Mouse (Mus musculus) kidney, adult 2 months (tissue): ENCODE data around the gene Mark2. TPM values are rescaled to one million over a fixed set of nuclear protein-coding genes. Genes with fewer than 3 reads are reported as not detected.
A peak's percentile ranks its signal among the peaks of the same experiment; 100 is the strongest.
"Not testable (repeated sequence)": the region's sequence is repeated elsewhere in the genome, so short reads cannot be mapped to it uniquely, and the experiment has no call there.

Source experiments
- DNase-seq: peaks from one replicate; pipeline ENCODE4 v3.0.0; 2021
- H3K27ac ChIP-seq: fragments of 200-500 bp; 2 replicates; pipeline ENCODE4 v1.5.1; 2012; ENCODE audit warnings: low read depth, low read length, control low read depth, inconsistent platforms; ENCODE audit not compliant: insufficient read depth
- H3K27me3 ChIP-seq: fragments of 200-500 bp; replicated peaks from 2 replicates; pipeline ENCODE4 v1.6.1; 2012; ENCODE audit warnings: mild to moderate bottlenecking, moderate library complexity, low read length, inconsistent platforms; ENCODE audit not compliant: control insufficient read depth, insufficient read depth
- H3K36me3 ChIP-seq: fragments of 200-500 bp; 2 replicates; pipeline ENCODE4 v1.6.1; 2012; ENCODE audit warnings: mild to moderate bottlenecking, moderate library complexity, low read length, inconsistent platforms; ENCODE audit not compliant: control insufficient read depth, insufficient read depth
- H3K4me1 ChIP-seq: fragments of 200-500 bp; 2 replicates; pipeline ENCODE4 v1.6.1; 2011; ENCODE audit warnings: low read length; ENCODE audit not compliant: control insufficient read depth, insufficient read depth
- H3K4me3 ChIP-seq: fragments of 200-500 bp; 2 replicates; pipeline ENCODE4 v1.5.1; 2011; ENCODE audit warnings: mild to moderate bottlenecking, low read depth, low read length, control low read depth; ENCODE audit not compliant: insufficient read depth
- CTCF ChIP-seq: fragments of 200-500 bp; conservative IDR thresholded peaks from 2 replicates; pipeline ENCODE4 v1.5.1; 2011; ENCODE audit warnings: low read depth, mild to moderate bottlenecking, control low read depth, low read length, moderate library complexity, mixed read lengths; ENCODE audit not compliant: insufficient read depth, insufficient read length
- POLR2A ChIP-seq: fragments of 200-500 bp; IDR thresholded peaks from one replicate; pipeline ENCODE4 v1.6.1; 2011; ENCODE audit warnings: low read depth, low read length, control low read depth
- WGBS: fragments of 180-500 bp; shearing (Covaris S2); methylation state at CpG from one replicate; pipeline ENCODE4 v1.1.7; 2018; 5-methylcytosine and 5-hydroxymethylcytosine counted together
- polyA plus RNA-seq: library from polyadenylated mRNA; depleted of rRNA; stranded (reverse); fragments of >200 nt; gene quantifications from 2 replicates; pipeline ENCODE4 v1.2.3, GENCODE M21; 2012

Mark2 gene
- polyA plus RNA-seq, 1 experiment, result 85.0 TPM

DNA sequence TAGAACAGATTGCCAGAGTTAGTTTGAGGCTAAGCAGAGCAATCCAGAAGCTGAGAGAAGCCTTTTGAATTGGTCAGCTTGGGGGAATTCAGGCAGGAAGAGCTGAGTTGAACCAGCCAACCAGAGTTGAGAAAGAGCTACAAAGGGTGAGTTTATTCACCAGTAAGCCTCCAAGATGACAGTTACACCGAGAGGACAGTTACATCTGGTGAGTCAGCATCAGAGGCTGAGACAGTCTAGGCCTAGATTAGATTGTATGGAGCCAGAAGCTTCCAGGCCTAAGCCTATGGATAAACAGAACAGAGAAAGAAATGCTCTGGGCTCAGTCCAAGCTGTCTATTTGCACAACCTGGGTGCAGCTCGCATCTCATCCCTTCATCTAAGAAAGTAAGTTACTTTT is 36.0 kb upstream of the Mark2 start:
- H3K27ac ChIP-seq, result no peak overlapping the region
- H3K27me3 ChIP-seq, result no peaks in the 10 kb centered on the region
- 79% methylated on average over 2 of the region's 2 CpGs for WGBS
- H3K4me1 ChIP-seq, result peaks cover 5% of the 10 kb centered on the region; the same call in 1 of the 2 replicates
- no peaks in the 10 kb centered on the region; the same call in 1 of the 2 replicates for H3K36me3 ChIP-seq
- DNase-seq, result no peak
- no peak overlapping the region for H3K4me3 ChIP-seq
- TF ChIP-seq CTCF (no peak), POLR2A (no peak)

GRCm38 (mm10) chr19:7374491-7374890 is 32.8 kb upstream of the Mark2 start:
- Histone ChIP-seq H3K4me1 (no peaks in the 10 kb centered on the region; the same call in 1 of the 2 replicates), H3K27me3 (no peaks in the 10 kb centered on the region), H3K36me3 (no peaks in the 10 kb centered on the region; the same call in none of the 2 replicates), H3K4me3 (no peak overlapping the region), H3K27ac (no peak overlapping the region)
- WGBS, result 95% methylated on average over 8 of the region's 8 CpGs
- TF ChIP-seq CTCF (no peak), POLR2A (no peak)
- no peak for DNase-seq

GRCm38 (mm10) chr19:7369469-7369868 is 27.8 kb upstream of the Mark2 start:
- not testable (repeated sequence) for DNase-seq, H3K4me1 ChIP-seq, H3K36me3 ChIP-seq, H3K27me3 ChIP-seq, H3K27ac ChIP-seq, H3K4me3 ChIP-seq
- WGBS, result 67% methylated on average over 4 of the region's 4 CpGs

- TF ChIP-seq POLR2A (no peak), CTCF (no peak)
- Histone ChIP-seq H3K36me3 (no peaks in the 10 kb centered on the region), H3K4me3 (no peak overlapping the region), H3K27me3 (no peaks in the 10 kb centered on the region), H3K4me1 (no peaks in the 10 kb centered on the region), H3K27ac (no peak overlapping the region)
- 65% methylated on average over 6 of the region's 6 CpGs for WGBS
- DNase-seq, result no peak
Measured at GRCm38 (mm10) chr19:7353636-7354035, 12.0 kb upstream of the Mark2 start.

GRCm38 (mm10) chr19:7352809-7353495 is 11.3 kb upstream of the Mark2 start:
- WGBS, result 75% methylated on average over 11 of the region's 11 CpGs
- DNase-seq, result no peak
- H3K36me3 ChIP-seq, result no peaks in the 10 kb centered on the region
- no peak overlapping the region for H3K27ac ChIP-seq
- no peak overlapping the region for H3K4me3 ChIP-seq
- H3K27me3 ChIP-seq, result no peaks in the 10 kb centered on the region
- H3K4me1 ChIP-seq, result no peaks in the 10 kb centered on the region
- TF ChIP-seq CTCF (no peak), POLR2A (no peak)

GRCm38 (mm10) chr19:7349993-7350392 is 8.3 kb upstream of the Mark2 start:
- Histone ChIP-seq H3K27me3 (no peaks in the 10 kb centered on the region), H3K36me3 (no peaks in the 10 kb centered on the region), H3K4me1 (no peaks in the 10 kb centered on the region), H3K27ac (no peak overlapping the region), H3K4me3 (no peak overlapping the region)
- 76% methylated on average over 1 of the region's 1 CpGs for WGBS
- no peak for DNase-seq
- TF ChIP-seq POLR2A (no peak), CTCF (no peak)

GRCm38 (mm10) chr19:7345235-7345755 is 3.6 kb upstream of the Mark2 start:
- H3K4me1 ChIP-seq, result peaks cover 4% of the 10 kb centered on the region; the same call in 1 of the 2 replicates
- WGBS, result 22% methylated on average over 4 of the region's 4 CpGs
- peak; percentile 64 for DNase-seq
- H3K27me3 ChIP-seq, result no peaks in the 10 kb centered on the region
- H3K27ac ChIP-seq, result no peak overlapping the region
- TF ChIP-seq CTCF (peak; percentile 84), POLR2A (no peak)
- H3K4me3 ChIP-seq, result no peak overlapping the region
- H3K36me3 ChIP-seq, result no peaks in the 10 kb centered on the region
